Comparison of ENCODE assay signal across 8 mouse cellular contexts in the genomic region with DNA sequence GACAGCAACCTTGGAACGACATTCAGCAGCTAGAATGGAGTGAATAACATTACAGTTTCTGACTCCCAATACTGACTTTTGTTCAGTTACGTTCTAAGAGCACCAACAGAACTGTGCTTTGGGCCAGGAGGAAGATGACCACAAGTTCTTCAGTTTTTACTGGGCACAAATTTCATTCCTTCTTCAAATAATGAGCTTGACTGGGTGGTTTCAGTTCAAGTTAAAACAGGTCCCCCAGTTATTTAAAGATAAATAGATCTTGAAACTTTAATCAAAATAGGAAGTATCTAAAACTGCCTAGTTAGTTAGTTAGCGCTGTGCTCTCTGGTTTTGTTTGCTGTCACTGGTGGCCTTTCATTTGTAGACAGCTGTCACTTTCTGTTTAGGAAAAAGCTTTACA. TPM values are rescaled to one million over a fixed set of nuclear protein-coding genes. Genes with fewer than 3 reads are reported as not detected.
DNase-seq lines count a peak whose midpoint lies in the region; ATAC-seq lines count a peak whose summit lies in the region.

No protein-coding gene starts in this region.

- H3K27ac ChIP-seq in heart, embryonic 16.5 days (ENCODE audit: low read length): peak overlapping the region; percentile 85
- peak overlapping the region; percentile 75 for H3K27ac ChIP-seq in forebrain, embryonic 13.5 days
- H3K27ac ChIP-seq in macrophage: peak overlapping the region; percentile 84

- WGBS in heart, embryonic 16.5 days: 53% methylated on average over 3 of the region's 3 CpGs
- WGBS in forebrain, embryonic 13.5 days: 11% methylated on average over 3 of the region's 3 CpGs
- WGBS in macrophage (ENCODE audit: missing documents): 8% methylated on average over 2 of the region's 3 CpGs

- peak overlapping the region; percentile 55 for H3K4me2 ChIP-seq in heart, embryonic 16.5 days (ENCODE audit: low read depth, low read length)
- H3K4me2 ChIP-seq in forebrain, embryonic 13.5 days: peak overlapping the region; percentile 50

- H3K36me3 ChIP-seq in heart, embryonic 16.5 days (ENCODE audit: control insufficient read depth, insufficient read depth): no peaks in the 10 kb centered on the region
- H3K36me3 ChIP-seq in forebrain, embryonic 13.5 days (ENCODE audit: poor library complexity, severe bottlenecking): no peaks in the 10 kb centered on the region
- H3K36me3 ChIP-seq in macrophage (ENCODE audit: inconsistent target): peaks cover 4% of the 10 kb centered on the region; the same call in 1 of the 2 replicates

- no peak for DNase-seq in heart, postnatal 25 days (ENCODE audit: low spot score)
- DNase-seq in gastrocnemius, adult 8-10 months (ENCODE audit: low spot score in 2 of 2): no peak
- no peak for DNase-seq in cerebellum, postnatal 25 days
- DNase-seq in left cerebral cortex, postnatal 10 days (ENCODE audit: extremely low spot score in 1 of 2, low spot score in 2 of 2): no peak

- no peaks in the 10 kb centered on the region for H3K27me3 ChIP-seq in heart, embryonic 16.5 days (ENCODE audit: control insufficient read depth, insufficient read depth, low read length)
- no peaks in the 10 kb centered on the region for H3K27me3 ChIP-seq in forebrain, embryonic 13.5 days

- no peak overlapping the region for H3K4me3 ChIP-seq in heart, embryonic 16.5 days (ENCODE audit: low read length)
- no peak overlapping the region for H3K4me3 ChIP-seq in forebrain, embryonic 13.5 days
- H3K4me3 ChIP-seq in macrophage (ENCODE audit: inconsistent target): peak overlapping the region; percentile 28; the same call in 1 of the 2 replicates

- no peaks in the 10 kb centered on the region for H3K9me3 ChIP-seq in heart, embryonic 16.5 days (replicated peaks; ENCODE audit: control insufficient read depth, low read length)
- H3K9me3 ChIP-seq in forebrain, embryonic 13.5 days (replicated peaks): no peaks in the 10 kb centered on the region

- intact Hi-C loops in heart, postnatal 25 days (cut with DNase I): no loop called here
- intact Hi-C loops in left cerebral cortex, postnatal 10 days (cut with DNase I): no loop called here

- ATAC-seq in heart, embryonic 16.5 days (replicated peaks; ENCODE audit: extremely low read depth, insufficient read depth, low FRiP score): no peak
- ATAC-seq in CD4-positive, CD25-positive, alpha-beta regulatory T cell, adult 4 months: peak; percentile 21
- ATAC-seq in forebrain, embryonic 13.5 days: no peak

- H3K79me2 ChIP-seq in macrophage (ENCODE audit: inconsistent target): peaks cover 5% of the 10 kb centered on the region; the same call in 1 of the 2 replicates

- H3K9ac ChIP-seq in heart, embryonic 16.5 days (ENCODE audit: low read length): peak overlapping the region; percentile 6
- no peak overlapping the region; the same call in 1 of the 2 replicates for H3K9ac ChIP-seq in forebrain, embryonic 13.5 days

- peaks cover 37% of the 10 kb centered on the region for H3K4me1 ChIP-seq in heart, embryonic 16.5 days (ENCODE audit: control insufficient read depth, insufficient read depth, low read length)
- peaks cover 73% of the 10 kb centered on the region for H3K4me1 ChIP-seq in forebrain, embryonic 13.5 days

RNA-seq across cellular contexts. Expression of gene Psmd6, which starts 52.2 kb away (rescaled TPM):
- 169 and 200 TPM in 2 replicates for polyA plus RNA-seq in heart, embryonic 16.5 days (2015; fragmentation: Nextera tagmentation; extraction: Ambion mirVana)
- 10 to 100 TPM; 78.7 to 84.2 TPM for total RNA-seq in heart, postnatal 25 days (2021)
- 100 to 1,000 TPM; 126 to 136 TPM for polyA plus RNA-seq in CD4-positive, CD25-positive, alpha-beta regulatory T cell, adult 4 months (2017; shearing (Covaris generic))
- polyA plus RNA-seq in forebrain, embryonic 13.5 days (2015; fragmentation: Nextera tagmentation; extraction: Ambion mirVana): 308 and 313 TPM in 2 replicates
- total RNA-seq in macrophage (2018; cell fraction: chromatin; rRNA removed): 100 to 1,000 TPM in 22 of 26 experiments, 10 to 100 TPM in 4; 58.7 to 169 (median 137) TPM
- total RNA-seq in macrophage (2018; cell fraction: cytosol; rRNA removed): 10 to 100 TPM; 58.5 to 87.4 (median 75.2) TPM
- 100 to 1,000 TPM in 13 of 26 experiments, 10 to 100 TPM in 13; 44.4 to 138 (median 97.1) TPM for total RNA-seq in macrophage (2018; cell fraction: nucleus; rRNA removed)
- 72.7 to 129 TPM (median 87.6 TPM) in 3 replicates for polyA plus RNA-seq in macrophage (2018)
- total RNA-seq in gastrocnemius, adult 8-10 months (2022): 100 to 1,000 TPM; 145 to 169 (median 155) TPM
- total RNA-seq in left cerebral cortex, postnatal 10 days (2021): 100 to 1,000 TPM; 124 to 127 TPM
